In the genomic region with DNA sequence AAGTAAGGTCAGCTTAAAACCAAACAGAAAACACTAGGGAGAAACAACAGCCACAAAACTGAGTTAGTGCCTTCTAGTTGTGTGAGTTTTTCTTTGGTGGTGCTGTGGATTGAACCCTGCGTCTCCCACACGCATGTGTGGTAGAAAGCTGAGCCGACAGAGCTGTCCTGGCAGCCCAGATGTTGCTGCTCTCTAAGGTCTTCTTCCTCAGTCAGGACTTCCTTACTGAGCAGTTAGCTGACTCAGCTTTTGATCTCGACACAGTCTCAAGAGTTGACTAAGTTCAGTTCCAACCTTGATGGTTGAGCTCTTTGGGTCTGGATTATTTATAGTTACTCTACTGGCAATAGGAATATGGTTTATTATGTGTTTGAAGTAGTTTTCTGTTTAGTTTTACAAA, we compare ENCODE assay signal across 14 mouse cellular contexts.
DNase-seq lines count a peak whose midpoint lies in the region; ATAC-seq and TF ChIP-seq lines count a peak whose summit lies in the region.
"Had no signal": no experiment of that assay in that cellular context is flagged by ENCODE, and none has a peak within 500 bp of the region (broad histone marks: within the 10 kb centered on the region; RNA-seq: fewer than 3 reads in every experiment).

No protein-coding gene starts in this region.

- H3K4me2 ChIP-seq in lung, embryonic 14.5 days: no peak overlapping the region
- H3K4me2 ChIP-seq: embryonic facial prominence, embryonic 12.5 days; stomach, embryonic 15.5 days had no signal

- no peak overlapping the region for H3K27ac ChIP-seq in lung, embryonic 14.5 days (ENCODE audit: low read depth)
- H3K27ac ChIP-seq in bone marrow macrophage, adult 2 months (ENCODE audit: insufficient read depth, low read depth, low read length): peak overlapping the region; percentile 70
- H3K27ac ChIP-seq: embryonic facial prominence, embryonic 12.5 days; hindbrain, postnatal 0 days; midbrain, embryonic 15.5 days; stomach, embryonic 15.5 days had no signal

- ATAC-seq in lung, embryonic 14.5 days (ENCODE audit: insufficient read depth): no peak
- ATAC-seq: hindbrain, postnatal 0 days; midbrain, embryonic 15.5 days had no signal

- H3K9ac ChIP-seq in lung, embryonic 14.5 days: no peak overlapping the region
- H3K9ac ChIP-seq: embryonic facial prominence, embryonic 12.5 days; midbrain, embryonic 15.5 days; stomach, embryonic 15.5 days had no signal

- 52% methylated on average over 4 of the region's 4 CpGs for WGBS in lung, embryonic 14.5 days

- 0 out of 2 replicates have a peak, but pooled peaks cover 3% of the 10 kb centered on the region for H3K4me1 ChIP-seq in lung, embryonic 14.5 days (ENCODE audit: insufficient read depth)
- H3K4me1 ChIP-seq in bone marrow macrophage, adult 2 months (ENCODE audit: control insufficient read depth, insufficient read depth, low read length): peaks cover 24% of the 10 kb centered on the region
- H3K4me1 ChIP-seq: stomach, embryonic 15.5 days had no signal

- H3K4me3 ChIP-seq in lung, embryonic 14.5 days (ENCODE audit: low read depth, low read length): no peak overlapping the region
- no peak overlapping the region; the same call in 1 of the 2 replicates for H3K4me3 ChIP-seq in bone marrow macrophage, adult 2 months (ENCODE audit: insufficient read depth, low read length)
- H3K4me3 ChIP-seq: embryonic facial prominence, embryonic 12.5 days; midbrain, embryonic 15.5 days; stomach, embryonic 15.5 days had no signal

- DNase-seq in gastrocnemius, adult 18-20 months (ENCODE audit: low spot score): peak; percentile 24
- no peak for DNase-seq in gastrocnemius, postnatal 4 days (ENCODE audit: low spot score in 2 of 2)
- DNase-seq in lung, embryonic 14.5 days: peak; percentile 28
- no peak for DNase-seq in lung, postnatal 14 days
- peak; percentile 27 for DNase-seq in skeletal muscle tissue, adult 2 months (ENCODE audit: low read depth, low spot score)
- DNase-seq in right cerebral cortex, adult 2 months (ENCODE audit: low spot score in 2 of 2): no peak
- DNase-seq in cerebellum, postnatal 4 days (ENCODE audit: low spot score in 2 of 2): no peak
- DNase-seq: B cell, adult 2 months; liver had no signal

- peaks cover 8% of the 10 kb centered on the region; the same call in 1 of the 2 replicates for H3K36me3 ChIP-seq in lung, embryonic 14.5 days (ENCODE audit: insufficient read depth)
- H3K36me3 ChIP-seq: embryonic facial prominence, embryonic 12.5 days; midbrain, embryonic 15.5 days; stomach, embryonic 15.5 days had no signal

- TF ChIP-seq POLR2A in bone marrow macrophage, adult 2 months (IDR thresholded peaks at IDR 0.05; ENCODE audit: borderline replicate concordance, low read depth, low read length): no peak

- no peaks in the 10 kb centered on the region for H3K9me3 ChIP-seq in lung, embryonic 14.5 days (ENCODE audit: low read depth, low read length)
- H3K9me3 ChIP-seq: embryonic facial prominence, embryonic 12.5 days; midbrain, embryonic 15.5 days; stomach, embryonic 15.5 days had no signal

- TF ChIP-seq CTCF in lung, embryonic 14.5 days (IDR thresholded peaks at IDR 0.05; ENCODE audit: low read depth): no peak
- no peak for TF ChIP-seq CTCF in bone marrow macrophage, adult 2 months (IDR thresholded peaks at IDR 0.05; ENCODE audit: low read depth, low read length)

- H3K27me3 ChIP-seq in lung, embryonic 14.5 days (ENCODE audit: insufficient read depth, low read length): no peaks in the 10 kb centered on the region
- H3K27me3 ChIP-seq: embryonic facial prominence, embryonic 12.5 days; midbrain, embryonic 15.5 days; stomach, embryonic 15.5 days had no signal

Comparison
In these comparisons a context has a peak if more than half of its experiments do, and no peak if none do; other contexts are left out.
1. DNase-seq: peak in gastrocnemius, adult 18-20 months (single experiment), lung, embryonic 14.5 days (single experiment) and skeletal muscle tissue, adult 2 months (single experiment); none in gastrocnemius, postnatal 4 days (0 of 2), lung, postnatal 14 days (single experiment), right cerebral cortex, adult 2 months (0 of 2) and cerebellum, postnatal 4 days (0 of 2).